Mouse (Mus musculus) kidney, adult 2 months (tissue): ENCODE results near the gene Kat2b.

Experiments used
- CTCF ChIP-seq: fragments of 200-500 bp; conservative IDR thresholded peaks from 2 replicates; pipeline ENCODE4 v1.5.1; 2011; ENCODE audit warnings: low read depth, mild to moderate bottlenecking, control low read depth, low read length, moderate library complexity, mixed read lengths; ENCODE audit not compliant: insufficient read depth, insufficient read length
- POLR2A ChIP-seq: fragments of 200-500 bp; IDR thresholded peaks from one replicate; pipeline ENCODE4 v1.6.1; 2011; ENCODE audit warnings: low read depth, low read length, control low read depth

DNA sequence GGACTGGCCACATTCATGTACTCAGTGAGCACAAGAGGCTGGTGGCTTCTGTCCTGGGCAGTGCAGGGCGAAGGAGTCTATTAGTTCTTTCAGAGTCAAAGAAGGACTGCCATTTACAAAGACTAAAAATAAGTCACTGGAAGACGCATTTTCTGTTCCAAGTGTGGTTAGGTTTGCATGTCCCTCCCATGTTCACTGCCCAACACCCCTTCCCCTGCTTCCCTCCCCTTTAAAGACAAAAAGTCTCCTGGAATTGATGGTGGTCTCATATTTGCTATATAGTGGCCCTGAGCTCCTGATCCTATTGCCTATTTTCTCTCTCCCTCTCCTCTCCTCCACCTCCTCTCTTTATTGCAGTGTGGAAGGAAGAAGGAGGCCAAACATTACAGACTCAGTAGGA lies 89.3 kb downstream of the Kat2b start:
- TF ChIP-seq CTCF (no peak), POLR2A (no peak)
